Mouse (Mus musculus) cerebellum, adult 8-10 months (tissue): ENCODE data around the gene Serpinb6e.

Experiments used
- DNase-seq: peaks from one replicate; pipeline ENCODE4 v3.0.0; 2022

Serpinb6e gene

DNA sequence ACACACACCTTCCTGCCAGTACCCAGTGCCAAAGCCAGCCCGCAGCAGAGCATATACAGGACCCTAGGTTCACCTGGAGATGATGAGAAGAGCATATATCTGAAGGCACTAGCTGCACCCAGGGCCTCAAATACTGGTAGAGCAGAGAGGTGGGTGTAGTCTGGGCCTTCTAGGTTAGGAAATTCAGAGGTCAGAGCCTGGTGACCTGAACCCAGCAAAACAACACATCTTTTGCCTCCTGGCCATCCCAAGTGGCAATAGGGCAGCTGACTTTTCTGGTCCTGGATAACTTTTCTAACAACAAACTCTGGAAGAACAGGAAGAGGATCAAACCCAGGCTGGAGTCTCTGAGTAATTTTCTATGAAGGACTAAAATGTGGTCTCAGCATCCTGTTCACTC, at the start of gene Serpinb6e:
Gene Serpinb6e, minus strand, starts transcription at position 101 of the 400 bp plus-strand sequence.
- DNase-seq: no peak

GRCm38 (mm10) chr13:33830751-33831150, 12.5 kb downstream of the Serpinb6e start:
- no peak for DNase-seq

GRCm38 (mm10) chr13:33823421-33823820, 19.8 kb downstream of the Serpinb6e start:
- DNase-seq: no peak

- DNase-seq: no peak
These were observed 21.6 kb downstream of the Serpinb6e start for GRCm38 (mm10) chr13:33821490-33822143.
